In genomic region chr6:131290430-131290829, GRCm38 (mm10) we compare ENCODE assay signal across 9 mouse cellular contexts. TPM values are rescaled to one million over a fixed set of nuclear protein-coding genes. Genes with fewer than 3 reads are reported as not detected.
DNase-seq lines count a peak whose midpoint lies in the region; ATAC-seq and TF ChIP-seq lines count a peak whose summit lies in the region.
"Had no signal": no experiment of that assay in that cellular context is flagged by ENCODE, and none has a peak within 500 bp of the region (broad histone marks: within the 10 kb centered on the region; RNA-seq: fewer than 3 reads in every experiment).

No protein-coding gene starts in this region.

- DNase-seq in kidney, adult 8-10 months, result peak; percentile 11 to 19
- peak; percentile 83 for DNase-seq in NIH3T3 (ENCODE audit: low read depth)
- peak; percentile 53 to 68 for DNase-seq in cerebellum, postnatal 14 days
- DNase-seq in left cerebral cortex, postnatal 4 days, result peak; percentile 25
- DNase-seq in right cerebral cortex, postnatal 4 days, result peak; percentile 7

- H3K27ac ChIP-seq in kidney, embryonic 14.5 days (ENCODE audit: low read depth, low read length), result no peak overlapping the region
- H3K27ac ChIP-seq: macrophage had no signal

- ATAC-seq in kidney, embryonic 14.5 days (ENCODE audit: low FRiP score, low TSS enrichment), result no peak
- no peak; the same call in 1 of the 2 replicates for ATAC-seq in monocyte, adult 5-6 weeks (replicated peaks; ENCODE audit: insufficient number of reproducible peaks, low FRiP score, low TSS enrichment, poor library complexity, severe bottlenecking)

- H3K79me3 ChIP-seq in C2C12 (ENCODE audit: low read depth), result peaks cover 26% of the 10 kb centered on the region

- 17% methylated on average over 2 of the region's 2 CpGs for WGBS in kidney, embryonic 14.5 days

- H3K9ac ChIP-seq in kidney, embryonic 14.5 days (ENCODE audit: low read depth, low read length), result no peak overlapping the region

- no peak overlapping the region for H3ac ChIP-seq in C2C12 (ENCODE audit: control insufficient read depth, insufficient read length, low read depth)

- no peak overlapping the region for H3K4me2 ChIP-seq in kidney, embryonic 14.5 days (replicated peaks; ENCODE audit: low read depth, low read length)

- peak; percentile 35 for TF ChIP-seq CTCF in C2C12 (IDR thresholded peaks at IDR 0.05; ENCODE audit: control insufficient read depth, insufficient read depth, insufficient read length)

- H3K27me3 ChIP-seq in kidney, embryonic 14.5 days (ENCODE audit: control insufficient read depth, insufficient read depth, low read length), result no peaks in the 10 kb centered on the region
- H3K27me3 ChIP-seq in C2C12 (ENCODE audit: control insufficient read depth, insufficient read depth, insufficient read length), result no peaks in the 10 kb centered on the region

- no peaks in the 10 kb centered on the region for H3K9me3 ChIP-seq in kidney, embryonic 14.5 days (ENCODE audit: control insufficient read depth, low read length)

- peaks cover 8% of the 10 kb centered on the region; the same call in 1 of the 2 replicates for H3K4me1 ChIP-seq in kidney, embryonic 14.5 days (ENCODE audit: control insufficient read depth, insufficient read depth, low read length)

- H3K4me3 ChIP-seq in kidney, embryonic 14.5 days (ENCODE audit: low read length), result no peak overlapping the region
- no peak overlapping the region for H3K4me3 ChIP-seq in C2C12 (ENCODE audit: insufficient read depth, poor library complexity, severe bottlenecking)

- peaks cover 14% of the 10 kb centered on the region for H3K36me3 ChIP-seq in kidney, embryonic 14.5 days (ENCODE audit: control insufficient read depth, insufficient read depth, low read length)
- peaks cover 26% of the 10 kb centered on the region for H3K36me3 ChIP-seq in C2C12 (ENCODE audit: control insufficient read depth, insufficient read depth)

- H3K79me2 ChIP-seq in C2C12 (ENCODE audit: control insufficient read depth, insufficient read depth), result peaks cover 50% of the 10 kb centered on the region

- intact Hi-C loops in left cerebral cortex, postnatal 4 days (cut with DNase I), result no loop called here

TF ChIP-seq in C2C12, 6 proteins besides CTCF, POLR2A, EP300 and RAD21:
- TF ChIP-seq MAX (IDR thresholded peaks at IDR 0.05), result no peak
- TF ChIP-seq USF1 (IDR thresholded peaks at IDR 0.05; ENCODE audit: low read depth), result no peak
- TF ChIP-seq CEBPB (IDR thresholded peaks at IDR 0.05; ENCODE audit: low read depth), result no peak
- TF ChIP-seq MYOD1 (IDR thresholded peaks at IDR 0.05; ENCODE audit: control insufficient read depth, insufficient read length, low read depth), result no peak
- no peak for TF ChIP-seq MYOG (IDR thresholded peaks at IDR 0.05; ENCODE audit: control insufficient read depth, extremely low read depth, insufficient read length)
- no peak for TF ChIP-seq FOSL1 (IDR thresholded peaks at IDR 0.05; ENCODE audit: insufficient read depth, low read length, poor library complexity, severe bottlenecking)

RNA-seq across cellular contexts. Expression of gene Magohb, which starts 2.6 kb away (rescaled TPM):
- 75.4 and 89.7 TPM in 2 replicates for polyA plus RNA-seq in kidney, embryonic 14.5 days (2014; fragmentation: Nextera tagmentation; extraction: Ambion mirVana)
- polyA plus RNA-seq in C2C12 (2012; fragmentation: generic; extraction: Trizol), result 44.1 TPM
- 10 to 100 TPM; 21.9 to 22.7 TPM for total RNA-seq in left cerebral cortex, postnatal 4 days (2021)
- 27.5 to 52.2 TPM (median 35.6 TPM) in 3 replicates for total RNA-seq in monocyte, adult 5-6 weeks (2017)

RNA-seq across cellular contexts. Expression of gene Klra2, which starts 43.3 kb away (rescaled TPM):
- not detected in 2 replicates for polyA plus RNA-seq in kidney, embryonic 14.5 days (2014; fragmentation: Nextera tagmentation; extraction: Ambion mirVana)
- 0.08 TPM for polyA plus RNA-seq in C2C12 (2012; fragmentation: generic; extraction: Trizol)
- total RNA-seq in left cerebral cortex, postnatal 4 days (2021), result under 1 TPM in 1 of 2 experiments, not detected in 1; 0.32 TPM
- 201 to 263 TPM (median 257 TPM) in 3 replicates for total RNA-seq in monocyte, adult 5-6 weeks (2017)

Comparison
In these comparisons a context has a peak if more than half of its experiments do, and no peak if none do; other contexts are left out.
1. DNase-seq: peak in every context shown above with its lines; median percentile 83 in NIH3T3; 60 in cerebellum, postnatal 14 days; 25 in left cerebral cortex, postnatal 4 days; 15 in kidney, adult 8-10 months; 7 in right cerebral cortex, postnatal 4 days.
2. RNA of gene Klra2, which starts 43.3 kb away (total RNA-seq): 201 to 263 TPM in monocyte, adult 5-6 weeks; 0.32 TPM in left cerebral cortex, postnatal 4 days; every median in the first group is over 100 times any median in the second.